Mouse (Mus musculus) brain, adult 2 months (tissue): ENCODE data around the gene Aig1.
A peak's percentile ranks its signal among the peaks of the same experiment; 100 is the strongest.

Experiments used
- DNase-seq: peaks from one replicate; pipeline ENCODE4 v3.0.0; 2011; ENCODE audit warnings: low read depth, low spot score

Gene Aig1

GRCm38 (mm10) chr10:13776014-13776413 is 92.8 kb downstream of the Aig1 start:
- DNase-seq = peak; percentile 80

GRCm38 (mm10) chr10:13775411-13775810 is 93.4 kb downstream of the Aig1 start:
- no peak for DNase-seq

- no peak for DNase-seq
These were observed 93.9 kb downstream of the Aig1 start for GRCm38 (mm10) chr10:13774910-13775309.

GRCm38 (mm10) chr10:13770720-13771119 is 98.1 kb downstream of the Aig1 start:
- peak; percentile 49 for DNase-seq

DNA sequence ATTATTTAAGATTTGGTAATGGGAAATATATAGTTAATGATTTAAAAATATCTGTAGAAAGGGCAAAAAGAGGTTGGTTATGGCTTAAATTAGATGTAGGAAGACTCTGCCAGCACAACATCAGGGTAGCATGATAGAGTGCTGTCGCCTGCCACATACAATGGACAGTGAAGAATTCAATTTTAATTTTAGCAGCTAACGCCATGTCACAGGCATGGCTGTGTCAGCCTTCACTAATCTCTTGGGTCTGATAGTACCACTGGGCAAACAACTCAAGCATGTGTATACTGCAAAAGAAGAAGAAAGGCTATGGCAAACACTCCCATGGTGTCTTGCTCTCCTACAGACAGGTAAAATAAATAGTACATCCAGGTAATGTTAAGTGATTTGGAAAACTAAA is 99.0 kb downstream of the Aig1 start:
- DNase-seq = no peak

DNA sequence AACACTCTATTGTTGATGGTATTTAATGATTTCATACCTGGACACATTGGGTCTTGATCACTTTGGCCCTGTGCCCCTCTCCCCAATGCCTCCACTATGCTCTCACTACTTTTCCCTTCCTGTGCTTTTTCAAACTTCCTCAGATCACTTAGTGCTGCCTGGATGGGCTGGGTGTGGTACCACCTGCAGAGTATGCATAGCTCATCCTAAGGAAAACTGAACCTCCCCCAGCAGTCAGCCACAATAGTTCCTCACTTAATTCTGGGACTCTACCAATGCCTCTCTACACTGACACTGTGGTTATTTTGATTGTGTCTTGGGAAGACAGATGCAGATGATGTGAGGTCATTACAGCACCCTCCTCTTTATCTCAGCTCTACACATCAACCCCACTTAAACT is 99.9 kb downstream of the Aig1 start:
- DNase-seq = no peak

DNA sequence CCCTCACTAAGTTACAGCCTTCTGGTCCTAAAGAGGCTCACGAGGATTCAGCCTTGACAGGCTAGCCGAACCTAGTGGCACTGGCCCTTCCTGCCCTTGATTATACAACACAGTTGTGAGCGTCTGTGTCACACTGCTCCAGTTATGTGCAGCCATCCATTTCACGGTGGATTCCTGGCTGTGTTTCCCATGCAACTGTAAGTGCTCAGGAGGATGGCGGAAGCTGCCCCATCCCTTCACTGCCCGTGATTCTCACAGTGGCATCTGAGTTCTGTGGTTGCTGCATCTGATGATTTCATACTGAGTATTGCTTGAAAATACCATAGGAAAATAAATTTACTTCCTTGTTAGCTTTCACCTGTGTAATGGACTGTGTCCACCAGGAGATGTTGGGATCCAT is 101.7 kb downstream of the Aig1 start:
- DNase-seq = peak; percentile 37

DNA sequence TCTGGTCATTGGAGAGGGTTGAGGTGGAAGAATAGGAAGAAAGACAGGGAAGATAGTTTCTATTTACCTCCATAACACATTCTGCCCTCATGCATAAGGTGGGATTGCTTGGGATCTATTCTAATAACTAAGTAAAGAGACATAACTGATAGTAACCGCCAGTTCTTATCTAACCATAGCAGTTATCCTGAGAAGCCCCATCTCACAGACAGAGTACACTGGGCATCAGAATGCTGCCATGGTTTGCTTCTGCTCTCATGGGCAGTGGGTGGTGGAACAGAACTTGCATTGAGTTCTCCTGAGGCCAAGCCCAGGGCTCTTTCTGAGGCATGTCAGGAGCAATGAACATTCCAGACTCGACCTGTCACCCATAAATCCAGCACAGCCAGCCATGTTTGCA is 105.6 kb downstream of the Aig1 start:
- DNase-seq = no peak

GRCm38 (mm10) chr10:13754712-13755111 is 114.1 kb downstream of the Aig1 start:
- peak; percentile 58 for DNase-seq

DNA sequence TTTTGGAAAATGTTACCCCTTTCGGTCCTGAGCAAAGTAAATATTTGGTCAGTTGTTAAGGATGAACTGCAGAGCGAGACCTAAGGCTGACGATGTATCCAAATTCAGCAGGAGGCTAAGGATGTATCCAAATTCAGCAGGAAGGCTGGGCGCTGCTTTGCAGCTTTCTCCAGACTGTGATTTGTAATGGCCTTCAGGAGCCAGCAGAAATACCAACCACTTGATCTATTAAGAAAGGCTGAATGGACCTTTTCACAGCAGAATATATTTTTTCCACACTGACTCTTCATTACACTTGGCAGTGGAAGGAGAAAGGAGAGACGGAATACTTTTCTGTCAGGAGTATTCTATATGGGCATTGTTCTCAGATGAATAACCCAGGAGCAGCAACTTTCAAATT is 115.0 kb downstream of the Aig1 start:
- DNase-seq = no peak

DNA sequence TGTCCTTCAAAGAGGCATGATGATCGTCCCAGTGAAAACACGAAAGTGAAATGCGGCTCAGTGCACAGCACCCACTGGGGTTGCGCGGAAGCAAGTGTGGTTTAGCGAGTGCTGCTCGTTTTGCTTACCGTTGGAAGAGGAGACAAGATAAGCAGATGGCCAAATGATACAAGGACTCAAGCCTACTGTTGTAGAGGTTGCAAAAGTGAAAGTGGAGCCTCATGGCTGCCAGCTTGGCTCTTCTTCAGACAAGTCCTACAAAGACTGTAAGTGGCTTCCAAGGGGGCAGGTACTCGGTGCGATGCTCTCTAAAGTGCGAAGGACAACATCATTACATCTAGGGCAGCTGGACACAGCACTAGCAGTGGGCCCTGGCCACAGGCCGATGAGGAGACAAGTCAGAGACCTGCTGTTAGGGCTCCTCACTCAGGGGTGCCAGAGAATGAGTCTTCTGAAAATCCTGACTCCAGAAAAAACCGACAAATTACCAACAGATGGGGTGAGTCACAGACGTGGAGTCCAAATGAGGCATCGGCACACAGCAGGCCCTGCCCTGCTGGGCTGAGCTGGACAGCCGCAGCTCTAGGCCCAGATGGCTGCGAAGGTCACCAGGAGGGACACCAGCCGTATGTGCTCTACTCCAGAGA is 129.2 kb downstream of the Aig1 start:
- DNase-seq = peak; percentile 94

- DNase-seq = no peak
These were observed 138.6 kb downstream of the Aig1 start for GRCm38 (mm10) chr10:13730039-13730748.

DNA sequence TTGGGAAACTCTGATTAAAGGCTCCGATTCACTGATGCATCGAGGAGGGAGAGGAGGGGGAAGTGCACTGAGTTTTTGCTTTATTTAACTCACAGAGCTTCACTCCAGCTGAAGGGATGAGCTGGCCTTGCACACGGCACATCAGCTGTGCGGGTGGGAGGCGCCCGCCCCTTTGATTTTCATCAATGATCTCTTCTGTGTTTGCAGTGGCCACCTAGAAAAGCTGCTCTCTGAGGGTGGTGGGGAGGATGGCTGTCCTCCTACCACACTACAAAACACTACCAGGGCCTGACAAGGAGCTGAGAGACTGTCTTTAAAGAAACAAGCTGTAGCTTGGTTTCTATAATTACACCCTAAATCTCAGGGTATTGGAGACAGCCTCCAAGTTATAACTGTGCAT is 141.1 kb downstream of the Aig1 start:
- peak; percentile 93 for DNase-seq

- DNase-seq = no peak
These were observed 142.6 kb downstream of the Aig1 start for GRCm38 (mm10) chr10:13726206-13726605.

GRCm38 (mm10) chr10:13725276-13725675 is 143.5 kb downstream of the Aig1 start:
- DNase-seq = no peak

GRCm38 (mm10) chr10:13716132-13716531 is 152.6 kb downstream of the Aig1 start:
- no peak for DNase-seq

DNA sequence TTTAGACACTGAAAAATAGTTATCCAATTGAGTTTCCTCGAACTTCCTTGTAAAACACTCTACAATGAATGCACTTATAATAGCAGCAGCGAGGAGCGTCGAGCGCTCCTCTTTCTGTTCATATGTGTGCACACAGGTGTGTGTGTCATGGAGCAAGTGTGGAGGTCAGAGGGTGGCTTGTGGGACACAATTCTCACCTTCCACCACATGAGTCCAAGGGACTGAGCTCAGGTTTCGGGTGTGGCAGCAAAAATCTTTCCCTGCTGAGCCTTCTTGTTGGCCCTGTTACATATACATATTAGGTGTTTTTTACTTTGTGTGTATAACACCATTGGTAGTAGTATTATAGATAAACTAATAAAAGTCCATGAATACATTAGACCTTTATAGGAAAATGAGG is 153.2 kb downstream of the Aig1 start:
- no peak for DNase-seq

GRCm38 (mm10) chr10:13714920-13715293 is 153.9 kb downstream of the Aig1 start:
- DNase-seq = no peak

GRCm38 (mm10) chr10:13714199-13714919 is 154.4 kb downstream of the Aig1 start:
- peak; percentile 94 for DNase-seq

- peak; percentile 31 for DNase-seq
These were observed 155.1 kb downstream of the Aig1 start for GRCm38 (mm10) chr10:13713711-13714110.

DNA sequence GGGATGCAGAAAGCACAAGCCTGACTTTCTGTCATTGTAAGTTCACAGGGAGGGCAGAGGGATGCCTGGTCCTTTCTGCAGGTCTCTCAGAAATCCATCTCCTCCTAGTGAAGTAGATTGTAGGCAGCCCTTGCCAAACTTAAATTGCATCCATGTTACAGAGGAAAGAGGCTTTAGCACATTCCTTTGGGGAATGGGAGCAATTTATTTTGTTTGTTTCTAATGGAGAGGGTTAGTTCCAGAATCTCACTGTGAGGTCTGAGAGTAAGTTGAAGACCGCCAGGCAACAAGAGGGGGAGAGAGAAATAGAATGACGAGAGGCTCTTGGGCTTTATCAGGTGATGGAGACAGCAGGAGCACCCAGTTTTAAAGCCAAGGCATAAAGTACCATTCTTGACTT is 155.7 kb downstream of the Aig1 start:
- DNase-seq = no peak

DNA sequence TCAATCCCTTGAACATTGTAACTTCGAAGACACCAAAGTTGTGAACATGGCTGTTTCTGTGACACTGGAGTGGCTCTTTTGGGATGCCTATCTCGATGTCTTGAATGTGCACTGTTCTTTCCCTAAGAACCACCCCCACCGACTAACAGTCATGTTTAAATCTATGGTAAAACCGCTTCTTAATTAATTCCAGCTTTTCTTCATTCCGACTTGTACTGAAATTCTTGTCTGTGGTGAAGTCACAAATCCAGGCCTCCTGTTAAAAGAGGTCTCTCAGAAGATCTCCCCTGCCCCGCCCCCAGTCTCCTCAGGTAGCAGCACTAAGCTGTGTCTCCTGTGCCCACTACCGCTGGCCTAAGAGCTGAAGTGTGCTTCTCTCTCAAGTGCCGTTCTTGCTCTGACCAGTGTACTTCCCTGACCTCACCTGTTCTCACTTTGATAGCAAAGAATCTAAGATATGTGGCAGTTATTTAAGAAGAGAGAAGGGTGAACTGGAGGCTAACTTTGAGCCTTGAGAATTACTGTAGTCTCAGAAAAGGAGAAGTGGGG is 157.4 kb downstream of the Aig1 start:
- DNase-seq = no peak

GRCm38 (mm10) chr10:13705771-13706170 is 163.0 kb downstream of the Aig1 start:
- DNase-seq = no peak
